Mouse (Mus musculus) gastrocnemius, adult 18-20 months (tissue): ENCODE measurements around the gene Aim2. TPM values are rescaled to one million over a fixed set of nuclear protein-coding genes. Genes with fewer than 3 reads are reported as not detected.
"Not testable (repeated sequence)": the region's sequence is repeated elsewhere in the genome, so short reads cannot be mapped to it uniquely, and the experiment has no call there.

Experiments used
- DNase-seq: peaks from one replicate; pipeline ENCODE4 v3.0.0; 2021; ENCODE audit warnings: low spot score
- total RNA-seq, 2 experiments: library from RNA; stranded (reverse); gene quantifications; 2 replicates each; pipeline ENCODE4 v1.2.3; 2021

Aim2 gene
- total RNA-seq, 2 experiments from 2014 or later, result 0.30 to 0.38 TPM

GRCm38 (mm10) chr1:173456139-173456754, 105.6 kb downstream of the Aim2 start:
- DNase-seq, result peak; percentile 47

GRCm38 (mm10) chr1:173456761-173457160, 106.1 kb downstream of the Aim2 start:
- no peak for DNase-seq

- DNase-seq, result not testable (repeated sequence)
Observed at GRCm38 (mm10) chr1:173480399-173481181, 129.9 kb downstream of the Aim2 start.

GRCm38 (mm10) chr1:173481182-173481574, 130.5 kb downstream of the Aim2 start:
- not testable (repeated sequence) for DNase-seq

GRCm38 (mm10) chr1:173490812-173491480, 140.3 kb downstream of the Aim2 start, which contains the start of gene Ifi206:
TSS of gene Ifi206 (minus strand) at chr1:173491041.
- DNase-seq, result not testable (repeated sequence)

GRCm38 (mm10) chr1:173491483-173491882, 140.8 kb downstream of the Aim2 start:
- not testable (repeated sequence) for DNase-seq

GRCm38 (mm10) chr1:173510595-173510994, 159.9 kb downstream of the Aim2 start:
- not testable (repeated sequence) for DNase-seq

Other genes with a start within 250 kb of the Aim2 start
- not detected for gene Olfr1408, start 213.5 kb upstream of the Aim2 start, total RNA-seq
- gene Olfr1406, start 160.2 kb upstream of the Aim2 start, total RNA-seq, result not detected
- gene Olfr218, start 153.1 kb upstream of the Aim2 start, total RNA-seq, result not detected
- not detected for gene Olfr1404, start 138.5 kb upstream of the Aim2 start, total RNA-seq
- gene Fcer1a, start 123.7 kb upstream of the Aim2 start, total RNA-seq, result under 1 TPM; 0.31 to 0.32 TPM
- gene Olfr418, start 84.9 kb upstream of the Aim2 start, total RNA-seq, result not detected
- gene Mptx2, start 73.1 kb upstream of the Aim2 start, total RNA-seq, result not detected
- 1 to 10 TPM; 2.9 to 3.0 TPM for gene Ackr1, start 17.1 kb upstream of the Aim2 start, total RNA-seq
- 1 to 10 TPM; 7.4 to 7.7 TPM for gene Cadm3, start 16.8 kb downstream of the Aim2 start, total RNA-seq
- gene Ifi206, start 140.2 kb downstream of the Aim2 start, total RNA-seq, result not detected
- gene Ifi214, start 185.1 kb downstream of the Aim2 start, total RNA-seq, result not detected
- not detected for gene Ifi213, start 248.4 kb downstream of the Aim2 start, total RNA-seq